Mouse (Mus musculus) layer of hippocampus, adult 9-11 months (tissue): ENCODE data around the gene Foxk1.

Experiments
- DNase-seq: peaks from one replicate; pipeline ENCODE4 v3.0.0; 2022

Foxk1 gene

GRCm38 (mm10) chr5:142489955-142490707 lies 88.8 kb downstream of the Foxk1 start:
- no peak for DNase-seq

DNA sequence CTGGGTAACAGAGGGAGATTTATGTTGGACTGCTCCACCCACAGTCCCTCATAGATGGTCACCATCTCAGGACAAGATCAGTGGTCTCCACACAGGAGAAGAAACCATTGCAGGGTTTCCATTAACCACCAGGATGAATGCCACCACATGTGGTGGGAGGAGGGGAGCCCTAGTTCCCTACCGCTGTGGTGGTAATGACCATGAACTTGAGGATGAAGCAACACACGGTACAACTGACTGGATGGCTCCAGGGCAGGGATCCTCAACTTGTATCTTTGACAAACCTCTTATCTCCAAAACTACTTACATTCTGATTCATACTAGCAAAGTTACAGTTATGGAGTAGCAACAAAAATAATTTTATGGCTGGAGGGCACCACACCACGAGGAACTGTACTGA lies 92.0 kb downstream of the Foxk1 start:
- DNase-seq: no peak

DNA sequence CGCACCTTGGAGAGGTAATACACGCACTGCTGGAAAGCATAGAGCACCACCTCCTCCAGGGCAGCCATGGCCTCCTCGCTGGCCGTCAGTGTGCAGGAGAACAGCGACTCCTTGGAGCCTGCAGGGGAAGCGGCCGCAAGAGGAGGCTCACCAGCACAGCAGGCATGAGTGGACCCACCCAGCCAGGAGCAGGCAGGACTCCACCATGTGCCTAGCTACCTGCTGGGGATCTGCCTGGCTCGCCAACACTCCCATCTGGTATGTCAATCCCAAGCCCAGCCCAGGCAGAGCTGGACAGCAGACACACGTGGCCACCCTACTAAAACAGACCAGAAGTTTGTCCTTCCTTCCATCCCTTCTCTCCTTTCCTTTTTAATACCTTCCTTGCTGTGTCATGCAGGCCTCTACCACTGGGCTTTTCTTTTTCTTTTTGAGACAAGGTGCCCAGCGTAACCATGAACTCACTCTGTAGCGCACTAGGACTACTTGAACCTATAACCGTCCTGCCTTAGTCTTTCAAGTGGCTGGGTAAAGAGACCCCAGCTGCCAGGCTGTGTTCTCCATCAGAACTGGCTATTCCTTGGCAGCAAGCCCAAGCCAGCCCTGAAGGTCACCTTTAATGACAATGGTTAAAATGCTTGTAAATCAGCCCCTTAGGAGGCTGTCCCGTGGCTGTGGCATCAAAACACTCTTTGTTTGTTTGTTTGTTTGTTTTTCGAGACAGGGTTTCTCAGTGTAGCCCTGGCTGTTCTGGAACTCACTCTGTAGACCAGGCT lies 94.2 kb downstream of the Foxk1 start:
- DNase-seq: no peak

DNA sequence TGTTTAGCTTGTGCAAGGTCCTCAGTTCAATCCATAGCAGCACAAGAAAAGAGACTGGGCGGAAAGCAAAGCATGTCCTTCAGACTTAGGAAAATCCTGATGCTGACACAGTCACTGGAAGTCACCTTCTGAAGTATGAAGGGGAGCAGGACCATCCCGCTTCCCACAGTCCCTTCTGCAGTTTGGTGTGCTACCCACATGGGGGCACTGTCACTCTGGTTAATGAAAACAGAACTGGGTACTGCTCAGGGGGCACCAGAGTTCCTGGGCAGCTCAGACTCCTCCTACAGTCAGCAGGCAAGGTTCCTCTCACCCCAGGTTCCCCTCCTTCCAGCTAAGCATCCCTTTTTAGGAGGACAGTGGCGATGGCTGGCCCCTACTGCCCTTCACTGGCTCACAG lies 97.7 kb downstream of the Foxk1 start:
- no peak for DNase-seq

GRCm38 (mm10) chr5:142500918-142501317 lies 99.6 kb downstream of the Foxk1 start:
- no peak for DNase-seq

DNA sequence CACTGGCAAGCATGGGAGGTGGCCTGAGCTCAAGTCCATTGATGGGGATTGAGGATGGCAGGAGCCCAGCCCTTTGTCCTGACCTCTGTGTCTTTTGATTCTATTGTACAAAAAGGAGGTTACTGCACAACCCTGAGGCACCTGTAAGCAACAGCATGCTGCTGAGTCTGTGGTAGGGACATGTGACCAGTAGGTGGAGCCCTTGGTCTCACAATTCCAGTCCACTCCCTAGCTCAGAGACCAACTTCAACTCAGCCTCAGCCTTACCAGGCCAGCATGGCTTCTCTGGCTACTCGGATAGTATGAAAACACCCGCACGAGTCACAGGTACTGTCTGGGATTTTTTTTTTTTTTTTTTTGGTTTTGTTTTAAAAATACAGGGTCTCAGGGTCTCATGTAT lies 101.1 kb downstream of the Foxk1 start:
- peak; percentile 88 for DNase-seq

DNA sequence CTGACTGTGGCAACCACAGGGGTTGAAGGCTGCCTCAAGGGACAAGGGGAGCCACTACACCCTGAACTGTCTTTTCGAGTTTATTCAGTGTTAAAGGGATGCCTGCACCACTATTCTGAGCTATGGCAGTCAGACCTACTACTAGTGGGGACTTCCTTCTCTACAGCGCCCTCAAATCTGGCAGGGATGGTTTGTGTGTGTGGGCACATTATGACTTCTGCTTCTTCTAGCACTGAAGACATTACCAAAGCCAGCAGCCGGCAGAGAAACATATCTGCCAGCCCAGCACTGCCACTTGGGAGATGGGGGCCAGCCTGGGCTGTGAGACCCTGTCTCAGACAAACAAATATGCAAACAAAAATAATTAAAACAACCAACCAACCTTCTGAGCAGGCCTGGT lies 102.9 kb downstream of the Foxk1 start:
- DNase-seq: no peak

DNA sequence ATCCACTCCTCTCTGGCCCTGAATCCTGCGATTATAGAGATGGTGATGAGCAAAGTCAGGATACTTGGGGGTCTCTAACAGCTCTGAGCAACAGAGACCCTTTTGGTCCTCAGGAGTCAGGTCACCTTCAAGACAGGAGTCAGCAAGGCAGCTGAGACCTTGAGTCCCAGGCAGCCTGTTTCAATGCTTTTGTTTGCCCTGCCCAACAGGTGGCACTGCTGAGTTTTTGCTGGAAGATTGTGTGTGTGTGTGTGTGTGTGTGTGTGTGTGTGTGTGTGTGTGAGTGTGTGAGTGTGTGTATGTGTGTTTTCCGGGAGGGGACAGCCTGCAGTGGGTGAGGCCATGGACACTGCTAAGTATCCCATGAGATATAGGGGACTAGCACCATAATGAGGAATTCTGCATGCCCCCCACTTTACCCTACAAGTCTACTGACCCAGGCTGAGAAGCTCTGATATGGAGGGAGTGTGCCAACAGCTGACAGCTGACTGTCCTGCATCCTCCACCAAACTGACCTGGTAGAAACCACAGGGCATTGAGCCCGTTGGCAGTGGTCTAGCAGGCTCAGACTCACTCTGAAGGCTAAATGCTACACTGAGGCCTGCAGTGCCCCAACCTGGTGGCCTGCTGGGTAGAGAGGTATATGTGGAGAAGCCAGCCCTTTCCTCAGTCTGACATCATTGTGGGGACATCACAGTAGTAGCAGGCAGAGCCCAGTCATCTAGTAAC lies 104.6 kb downstream of the Foxk1 start:
- no peak for DNase-seq

DNA sequence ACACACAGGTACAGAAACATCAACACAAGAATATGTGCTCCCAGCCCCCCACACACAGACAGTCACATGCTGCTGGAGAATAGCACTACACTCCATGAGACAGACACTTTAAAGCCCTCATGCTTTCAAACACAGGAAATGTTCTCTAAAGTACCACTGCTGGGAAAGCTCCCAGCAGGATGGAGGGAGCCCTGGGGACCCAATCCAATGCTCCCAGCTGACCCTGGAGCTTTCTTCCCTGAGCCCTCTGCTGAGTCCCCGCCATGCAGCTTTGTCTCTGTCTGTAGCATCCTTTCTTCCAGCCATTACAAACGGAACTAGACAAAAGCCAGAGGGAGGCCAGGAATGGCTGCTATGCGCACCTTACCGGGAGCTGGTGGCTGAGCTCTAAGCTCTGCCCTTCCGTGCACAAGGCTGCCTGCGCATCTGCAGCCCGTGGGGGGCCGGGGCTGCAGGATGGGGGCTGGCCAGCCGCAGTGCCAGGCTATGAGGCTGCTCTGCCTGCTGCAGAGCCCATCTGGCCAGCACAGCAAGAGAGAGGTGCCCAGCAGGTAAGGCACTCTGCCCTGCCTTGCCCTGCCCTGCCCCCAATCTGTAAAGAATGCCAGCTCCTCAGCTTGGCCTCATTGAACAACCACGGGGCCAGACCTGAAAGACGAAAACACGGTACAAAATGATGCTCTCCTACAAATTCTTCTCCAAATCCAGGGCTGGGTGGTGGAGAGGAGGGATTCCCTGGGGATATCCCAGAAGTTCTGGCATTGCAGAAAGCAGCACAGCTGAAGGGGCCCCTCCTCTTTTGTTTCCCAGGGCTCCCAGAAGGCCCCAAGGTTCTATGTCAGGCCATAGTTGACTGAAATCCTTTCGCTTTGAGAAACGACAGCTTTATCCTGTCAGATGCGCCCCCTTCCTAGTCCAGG lies 108.1 kb downstream of the Foxk1 start:
- DNase-seq: no peak

DNA sequence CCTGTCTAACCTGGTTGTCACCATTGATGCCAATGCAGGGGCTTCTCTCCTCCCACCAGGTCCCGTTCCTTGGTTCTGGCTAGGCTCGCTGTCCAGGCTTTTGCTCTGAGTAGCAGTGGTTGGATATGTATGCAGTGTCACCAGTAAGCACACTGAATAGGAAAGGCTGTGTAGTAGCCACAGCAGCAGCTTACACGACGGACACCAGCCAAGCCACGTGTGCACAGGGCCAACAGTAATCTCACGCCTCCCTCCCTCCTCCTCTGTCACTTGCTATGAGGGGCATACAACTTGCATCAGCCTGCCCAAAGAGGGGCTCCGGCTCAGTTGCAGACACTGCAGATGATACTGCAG lies 108.7 kb downstream of the Foxk1 start:
- DNase-seq: no peak
